Mouse (Mus musculus) hematopoietic stem cell, adult 5-6 weeks (primary cell): ENCODE results near the gene Amacr. TPM values are rescaled to one million over a fixed set of nuclear protein-coding genes. Genes with fewer than 3 reads are reported as not detected.
"Not testable (repeated sequence)": the region's sequence is repeated elsewhere in the genome, so short reads cannot be mapped to it uniquely, and the experiment has no call there.

ENCODE experiments used
- ATAC-seq, 2 experiments: fragments of 125-278 bp in 1 of 2; replicated peaks in 1 of 2; 2 replicates each; pipeline ENCODE4 v1.8.0; 2016 to 2017; ENCODE audit warnings: inconsistent platforms in 2 of 2, mild to moderate bottlenecking in 2 of 2, moderate number of reproducible peaks in 2 of 2, low read depth in 1 of 2, moderate TSS enrichment in 1 of 2; ENCODE audit not compliant: low FRiP score in 2 of 2, poor library complexity in 2 of 2, severe bottlenecking in 2 of 2, insufficient read depth in 1 of 2, low TSS enrichment in 1 of 2
- total RNA-seq: library from RNA; stranded (forward); fragments of 172-1452, 232-1000 nt; gene quantifications from 2 replicates; pipeline ENCODE4 v1.2.3, GENCODE M21; 2017

Gene Amacr
- total RNA-seq, 1 experiment from 2014 or later, result 10.6 TPM

DNA sequence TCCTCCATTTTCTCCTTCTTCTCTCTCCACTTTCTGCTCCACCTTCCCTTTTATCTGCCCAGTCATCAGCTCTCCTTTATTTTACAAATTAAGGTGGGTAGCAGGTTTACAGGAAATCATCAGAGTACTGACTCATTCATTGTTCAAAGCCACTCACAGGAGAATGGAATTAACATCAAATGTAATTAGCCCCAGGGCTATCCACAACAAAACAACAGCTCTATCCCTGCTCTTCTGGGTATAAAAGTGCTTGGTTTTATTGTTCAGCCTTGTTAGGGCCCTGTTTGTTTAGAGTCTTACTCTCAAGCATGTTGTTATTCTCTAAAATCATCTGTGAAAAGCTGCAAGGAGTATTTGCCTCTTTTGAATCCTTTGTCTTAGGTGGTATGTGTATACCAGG lies 4.4 kb upstream of the Amacr start:
- ATAC-seq, result no peak

DNA sequence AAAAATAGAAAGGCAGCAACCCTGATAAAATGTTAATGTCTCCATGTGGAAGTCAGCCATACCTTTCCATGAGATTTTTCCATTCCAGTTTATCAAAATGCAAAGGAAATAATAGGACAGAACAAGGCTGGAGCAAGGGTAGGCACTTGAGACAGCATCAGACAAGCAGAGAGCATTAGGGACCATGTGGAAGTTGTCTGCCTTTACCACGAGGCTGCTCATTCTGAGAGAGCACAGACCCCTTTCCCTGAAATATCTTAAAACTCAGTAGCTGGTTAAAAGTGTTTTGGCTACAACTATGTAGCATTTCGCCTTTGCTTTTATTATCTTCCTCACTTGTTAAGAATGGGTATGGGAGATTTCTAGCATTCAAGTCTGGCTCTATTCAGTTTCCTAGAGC lies 844 bp upstream of the Amacr start:
- ATAC-seq, result no peak

DNA sequence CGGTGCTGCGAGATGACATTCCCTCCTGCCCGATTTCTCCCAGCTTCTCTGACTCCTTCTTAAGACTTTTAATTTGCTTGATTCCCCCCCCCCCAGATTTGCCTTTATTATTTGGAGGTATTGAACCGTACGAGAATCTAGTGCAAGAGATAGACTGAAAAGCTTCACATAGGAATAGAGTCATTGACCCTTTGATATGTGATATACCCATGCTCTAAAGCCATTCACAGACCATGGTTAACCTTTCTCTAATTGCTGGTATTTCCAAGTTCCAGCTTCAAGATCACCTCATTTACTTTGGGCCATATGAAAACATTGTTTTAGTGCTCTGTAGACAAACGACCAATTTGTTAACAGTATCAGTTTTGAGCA lies 494 bp downstream of the Amacr start:
- no peak for ATAC-seq

DNA sequence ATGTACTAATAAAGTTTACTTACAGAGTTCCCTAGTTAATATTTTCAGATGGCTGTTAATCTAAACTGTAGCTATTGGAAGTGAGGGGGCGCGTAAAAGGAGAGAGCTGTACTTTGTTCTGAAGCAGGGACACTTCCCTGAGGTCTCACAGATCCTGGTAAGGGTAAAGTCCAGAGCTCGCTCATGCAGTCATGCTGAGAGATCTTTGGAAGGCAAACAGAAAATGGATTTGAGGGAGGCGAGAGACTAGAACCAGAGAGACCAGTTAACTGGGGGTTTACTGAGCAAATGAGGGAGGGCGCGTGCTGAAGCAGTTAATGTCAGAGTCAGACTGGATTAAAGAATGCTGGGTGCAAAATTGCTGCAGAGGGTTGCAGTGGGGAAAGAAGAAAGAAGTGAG lies 4.2 kb downstream of the Amacr start:
- ATAC-seq, result no peak

DNA sequence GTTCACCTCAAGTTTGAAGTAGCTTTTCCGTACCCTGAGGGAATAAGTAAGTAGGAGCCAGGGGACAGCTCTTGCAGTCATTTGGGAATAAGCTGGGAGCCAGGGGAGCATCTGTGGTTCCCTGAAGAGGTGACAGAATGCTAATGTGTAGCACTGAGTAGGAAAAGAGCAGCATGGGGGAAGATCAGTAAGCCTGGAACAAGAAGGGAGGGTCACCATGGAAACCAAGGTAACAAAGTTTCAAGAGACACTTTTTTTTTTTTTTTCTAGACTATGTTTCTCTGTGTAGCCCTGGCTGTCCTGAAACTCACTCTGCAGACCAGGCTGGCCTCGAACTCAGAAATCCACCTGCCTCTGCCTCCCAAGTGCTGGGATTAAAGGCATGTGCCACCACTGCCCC lies 4.9 kb downstream of the Amacr start:
- ATAC-seq, result not testable (repeated sequence)

DNA sequence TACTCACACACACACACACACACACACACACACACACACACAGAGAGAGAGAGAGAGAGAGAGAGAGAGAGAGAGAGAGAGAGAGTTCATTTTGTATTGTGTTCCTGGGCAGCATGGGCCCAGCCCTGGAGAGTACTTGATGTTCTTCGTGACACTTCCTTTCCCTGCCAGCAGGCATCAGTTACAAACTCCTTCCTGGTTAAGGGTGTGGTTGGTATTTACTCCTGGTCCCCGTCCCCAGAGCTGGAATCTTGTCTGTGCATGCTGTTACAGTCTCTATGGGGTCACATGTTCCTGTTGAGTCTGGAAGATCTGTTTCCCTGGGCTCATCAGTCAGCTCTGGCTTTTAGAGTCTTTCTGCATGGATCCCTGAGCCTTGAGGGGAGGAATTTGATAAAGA lies 8.9 kb downstream of the Amacr start:
- ATAC-seq, result no peak

DNA sequence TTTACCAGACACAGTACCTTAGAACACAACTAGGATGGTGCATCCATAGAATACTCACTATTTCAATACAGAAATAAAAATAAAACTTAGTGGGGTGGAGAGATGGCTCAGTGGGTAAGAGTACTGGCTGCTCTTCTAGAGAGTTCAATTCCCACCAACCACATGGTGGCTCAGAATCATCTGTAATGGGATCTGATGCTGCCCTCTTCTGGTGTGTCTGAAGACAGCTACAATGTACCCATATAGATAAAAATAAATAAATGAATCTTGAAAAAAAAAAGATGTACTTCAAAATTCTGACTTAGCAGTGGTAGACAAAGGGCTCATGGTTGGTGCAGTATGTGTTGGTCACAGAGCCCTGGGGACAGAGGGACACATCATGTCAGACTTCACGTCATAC lies 10.0 kb downstream of the Amacr start:
- ATAC-seq, result no peak

DNA sequence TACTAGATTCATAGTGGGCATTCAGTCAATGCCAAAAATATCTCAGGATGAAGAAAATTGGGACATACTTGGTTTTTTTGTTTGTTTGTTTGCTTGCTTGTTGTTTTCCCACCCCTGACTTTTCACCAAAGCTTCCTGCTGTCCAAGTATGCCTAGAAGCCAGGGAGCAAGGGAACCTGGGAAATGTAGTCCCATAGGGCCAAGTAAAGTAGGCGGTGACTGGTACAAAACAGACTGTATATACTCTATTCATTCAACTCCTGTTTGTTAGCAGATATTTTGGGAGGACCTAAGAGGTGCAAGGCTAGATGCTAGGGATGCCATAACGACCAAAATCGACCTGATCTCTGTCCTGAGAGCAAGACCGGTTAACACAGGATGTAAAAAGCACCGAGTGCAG lies 18.3 kb downstream of the Amacr start:
- ATAC-seq, result no peak

DNA sequence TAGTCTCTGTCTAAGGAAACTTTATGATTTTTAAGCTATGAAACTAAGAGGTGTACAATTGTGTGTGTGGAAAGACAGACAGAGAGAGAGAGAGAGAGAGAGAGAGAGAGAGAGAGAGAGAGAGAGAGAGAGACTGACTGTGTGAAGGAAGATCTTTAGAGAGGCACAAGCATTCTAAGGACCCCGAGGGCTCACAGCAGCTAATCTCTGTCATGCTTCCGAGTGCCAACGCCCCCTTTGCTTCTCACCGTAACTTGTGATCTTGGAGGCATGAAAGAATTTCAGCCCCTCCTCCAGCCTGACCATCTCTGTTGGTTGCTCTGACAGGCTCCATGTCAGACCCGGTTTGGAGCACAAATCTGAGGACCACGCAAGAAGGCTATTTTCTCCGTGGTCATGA lies 18.9 kb downstream of the Amacr start, which contains the start of gene Slc45a2:
Slc45a2 (plus strand) TSS at position 301 of the 400 bp plus-strand sequence.
- no peak for ATAC-seq

DNA sequence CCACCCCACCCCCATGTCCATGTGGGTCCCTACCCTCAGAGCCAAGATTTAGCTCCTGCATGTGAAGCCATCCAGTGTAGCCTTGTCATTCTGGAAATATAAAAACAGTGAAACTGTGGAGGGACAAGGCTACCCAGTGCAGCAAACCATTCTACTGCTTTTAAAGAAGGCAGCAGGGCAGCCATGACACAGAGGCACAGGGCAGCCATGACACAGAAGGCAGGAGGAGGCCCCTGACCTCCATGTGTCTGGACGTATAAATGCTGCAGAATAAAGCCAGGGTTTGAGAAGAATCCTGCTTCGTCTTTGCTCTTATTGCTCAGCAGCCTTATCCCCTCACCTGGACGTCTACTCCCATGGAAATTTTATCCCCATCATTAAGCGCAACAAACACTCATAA lies 22.2 kb downstream of the Amacr start:
- no peak for ATAC-seq

DNA sequence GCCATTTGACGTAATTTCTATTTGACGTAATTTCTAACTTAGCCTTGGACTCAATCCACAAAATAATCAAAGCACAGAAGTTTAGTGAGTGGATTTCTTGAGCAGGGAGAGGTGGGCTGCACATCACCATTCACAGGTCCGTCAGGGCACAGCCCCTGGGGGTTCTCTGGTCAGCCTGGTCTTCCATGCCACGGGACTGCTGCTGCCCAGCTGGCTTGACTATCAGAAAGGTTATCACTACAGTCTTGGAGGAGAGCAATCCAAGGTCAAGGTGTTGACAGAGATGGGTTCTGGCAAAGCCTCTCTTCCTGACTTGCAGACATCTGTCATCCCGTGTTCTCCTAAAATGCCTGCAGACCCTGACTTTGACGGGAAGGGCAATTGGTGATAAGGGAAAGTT lies 23.1 kb downstream of the Amacr start:
- no peak for ATAC-seq

DNA sequence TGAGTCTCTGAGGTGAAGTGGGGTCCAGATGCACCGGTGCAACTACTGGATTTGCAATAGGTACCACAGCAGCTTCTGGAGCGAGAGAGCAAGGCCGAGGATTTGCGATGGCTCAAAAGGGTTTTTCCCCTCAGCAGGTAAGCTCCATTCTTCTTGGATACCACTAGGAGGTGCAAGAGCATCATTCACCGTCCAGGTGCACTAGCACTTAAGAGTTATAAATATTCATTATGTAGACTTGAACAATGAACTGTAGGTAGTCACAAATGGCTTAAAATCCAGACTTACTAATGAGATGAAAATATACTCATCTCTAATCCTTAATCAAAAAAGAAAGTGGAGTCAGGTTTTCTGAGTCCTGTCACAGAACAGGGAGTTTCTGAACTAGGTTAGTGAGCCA lies 27.2 kb downstream of the Amacr start:
- ATAC-seq, result no peak

DNA sequence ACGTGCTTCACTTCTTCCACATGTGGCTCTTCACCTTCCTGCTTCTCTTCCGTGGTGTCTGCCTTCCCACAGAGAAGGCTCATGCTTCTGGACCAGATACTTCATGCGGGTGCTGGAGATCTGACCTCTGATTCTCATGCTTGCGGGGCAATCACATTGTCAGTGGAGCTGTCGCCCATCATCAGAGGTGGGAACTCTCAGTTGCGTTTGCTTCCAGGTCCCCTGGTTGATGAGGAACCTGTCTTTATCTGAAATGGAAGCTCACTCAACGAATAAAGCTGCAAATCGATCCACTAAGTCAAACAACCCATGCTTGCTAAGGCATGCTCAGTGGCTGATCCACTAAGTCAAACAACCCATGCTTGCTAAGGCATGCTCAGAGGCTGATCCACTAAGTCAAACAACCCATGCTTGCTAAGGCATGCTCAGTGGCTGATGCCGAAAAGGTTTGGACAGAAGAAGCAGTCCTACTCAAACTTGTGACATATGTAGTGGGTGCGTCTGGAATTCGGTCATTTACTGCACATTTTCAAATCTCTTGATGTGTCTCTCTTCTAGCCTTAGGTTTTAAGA lies 29.5 kb downstream of the Amacr start:
- ATAC-seq, result no peak

DNA sequence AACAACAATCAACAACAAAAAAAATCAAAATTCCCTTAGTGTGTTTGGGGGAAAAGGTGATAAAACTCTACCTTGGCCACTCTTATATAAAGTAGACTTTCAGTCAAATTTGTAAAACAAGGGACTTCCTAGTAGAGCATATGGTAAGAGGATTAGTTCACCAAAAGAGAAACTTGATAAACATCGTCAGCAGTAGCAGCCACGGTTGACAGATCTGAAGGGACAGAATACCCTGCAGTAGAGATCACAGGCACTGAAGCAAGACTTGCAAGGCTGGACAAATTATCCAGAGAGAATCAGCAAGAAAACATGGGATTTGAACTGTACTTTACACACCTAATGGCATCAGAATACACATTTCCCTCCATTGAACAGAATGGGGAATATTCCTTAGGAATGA lies 33.4 kb downstream of the Amacr start:
- ATAC-seq, result no peak

DNA sequence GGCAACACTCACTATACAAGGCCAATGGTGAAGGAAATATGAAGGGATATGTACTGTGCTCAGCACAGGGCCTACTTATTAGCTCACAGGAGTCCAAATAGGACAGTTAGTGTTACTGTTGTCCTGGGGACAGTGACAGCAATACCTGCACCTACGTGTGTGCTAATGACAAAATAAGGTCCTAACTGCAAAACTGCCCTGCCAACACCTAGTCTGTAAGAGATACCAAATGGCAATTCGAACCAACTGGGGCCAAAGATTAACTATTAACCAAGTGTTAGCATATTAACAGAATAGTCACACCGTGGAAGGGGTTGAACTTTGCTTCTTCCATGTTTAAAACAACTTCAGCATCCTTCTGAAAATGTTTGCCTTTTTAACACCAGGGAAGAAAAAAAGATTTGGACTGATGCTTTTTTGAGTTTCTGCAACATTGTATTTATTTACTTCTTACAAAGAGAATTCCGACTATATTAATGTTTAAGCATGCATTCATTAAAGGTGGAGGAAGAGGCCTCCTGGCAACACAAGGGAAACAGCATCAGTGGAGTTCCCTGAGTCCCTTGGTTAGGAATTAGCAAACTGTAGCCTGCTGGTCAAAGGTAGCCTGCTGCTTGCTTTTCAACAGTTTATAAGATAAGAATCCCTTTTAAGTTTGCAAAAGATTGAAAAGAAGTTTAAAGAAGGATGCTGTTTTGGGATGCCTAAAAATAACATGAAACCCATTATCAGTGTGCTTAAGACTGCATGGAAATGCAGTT lies 45.4 kb downstream of the Amacr start:
- ATAC-seq, result no peak

DNA sequence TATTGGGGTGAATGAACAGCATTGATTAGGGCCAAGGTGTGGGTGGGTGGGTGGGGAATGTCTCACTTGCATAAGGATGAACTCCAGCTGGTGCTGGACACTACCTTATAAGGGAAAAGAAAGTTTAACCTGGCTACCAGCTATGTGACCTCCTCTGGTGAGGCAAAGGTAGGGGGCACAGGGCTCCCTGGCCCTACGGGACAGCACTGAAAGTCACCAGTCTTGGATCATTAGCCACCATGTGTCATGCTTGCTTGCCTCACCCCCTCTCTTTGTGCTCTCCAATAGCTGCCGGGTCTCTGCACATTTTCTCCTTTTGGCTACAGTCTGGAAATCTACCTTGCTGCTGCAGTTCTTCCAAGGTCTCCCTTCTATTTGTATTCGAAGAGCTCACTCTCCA lies 48.6 kb downstream of the Amacr start:
- no peak for ATAC-seq

DNA sequence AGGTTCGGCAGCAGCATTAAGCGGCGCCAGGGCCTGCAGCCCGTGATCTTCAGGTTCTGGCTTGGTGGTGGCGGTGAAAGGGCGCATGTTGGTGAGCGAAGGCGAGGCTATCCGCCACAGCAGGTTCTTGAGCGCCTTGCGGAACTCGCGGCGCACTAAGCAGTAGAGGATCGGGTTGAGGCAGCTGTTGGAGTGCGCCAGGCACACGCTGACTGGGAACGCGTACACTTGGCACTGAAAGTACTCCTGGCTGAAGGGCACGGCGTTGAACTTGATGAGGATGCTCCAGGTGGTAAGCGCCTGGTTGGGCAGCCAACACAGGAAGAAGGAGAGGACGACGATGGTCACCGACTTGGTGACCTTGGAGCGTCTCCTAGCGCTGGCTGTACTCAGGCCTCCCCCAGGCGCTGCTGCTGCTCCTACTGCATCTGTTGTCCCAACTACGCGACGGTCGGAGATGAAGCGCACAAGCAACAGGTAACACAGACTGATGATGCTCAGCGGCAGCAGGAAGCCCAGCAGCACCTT lies 54.5 kb downstream of the Amacr start:
- ATAC-seq, result no peak

DNA sequence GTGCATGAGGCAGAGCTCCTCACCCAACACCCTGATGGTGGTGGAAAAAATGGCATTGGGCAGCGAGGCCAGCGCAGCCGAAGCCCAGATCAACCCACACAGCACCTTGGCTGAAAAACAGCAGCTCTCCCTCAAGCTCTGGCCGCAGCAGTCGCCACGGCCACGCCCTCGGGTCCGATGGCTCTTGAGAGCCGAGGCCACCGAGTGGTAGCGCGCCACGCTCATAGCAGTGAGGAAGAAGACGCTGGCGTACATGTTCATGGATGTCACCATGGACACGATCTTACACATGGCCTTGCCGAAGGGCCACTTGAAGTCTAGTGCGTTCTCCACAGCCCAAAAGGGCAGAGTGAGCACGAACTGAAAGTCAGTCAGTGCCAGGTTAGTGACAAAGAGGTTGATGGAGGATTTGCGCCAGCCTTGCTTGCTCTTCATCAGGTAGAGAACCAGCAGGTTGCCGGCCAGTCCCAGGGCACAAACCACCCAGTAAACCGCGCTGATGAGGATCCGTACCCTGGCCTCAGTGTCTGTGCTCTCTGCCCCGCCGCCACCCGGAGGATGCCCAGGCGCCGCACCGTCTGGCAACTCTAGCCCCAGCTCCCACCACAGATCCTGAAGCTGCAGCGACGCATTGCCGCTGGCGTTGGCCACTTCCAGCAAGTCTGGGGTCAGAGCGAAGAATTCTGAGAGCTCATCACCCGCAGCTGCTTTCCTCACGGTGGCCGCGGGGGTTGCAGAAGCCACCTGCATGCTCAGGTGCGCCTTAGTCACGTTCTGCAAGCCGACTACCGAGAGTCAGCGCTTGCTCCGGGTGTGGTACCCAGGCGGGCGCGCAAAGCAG lies 55.2 kb downstream of the Amacr start:
- ATAC-seq, result no peak
